Mouse (Mus musculus) kidney, postnatal 14 days (tissue): Measurements from ENCODE around the gene Adra1d.

ENCODE experiments used
- DNase-seq: peaks from one replicate; pipeline ENCODE4 v3.0.0; 2022; ENCODE audit warnings: mixed read lengths

Adra1d gene

DNA sequence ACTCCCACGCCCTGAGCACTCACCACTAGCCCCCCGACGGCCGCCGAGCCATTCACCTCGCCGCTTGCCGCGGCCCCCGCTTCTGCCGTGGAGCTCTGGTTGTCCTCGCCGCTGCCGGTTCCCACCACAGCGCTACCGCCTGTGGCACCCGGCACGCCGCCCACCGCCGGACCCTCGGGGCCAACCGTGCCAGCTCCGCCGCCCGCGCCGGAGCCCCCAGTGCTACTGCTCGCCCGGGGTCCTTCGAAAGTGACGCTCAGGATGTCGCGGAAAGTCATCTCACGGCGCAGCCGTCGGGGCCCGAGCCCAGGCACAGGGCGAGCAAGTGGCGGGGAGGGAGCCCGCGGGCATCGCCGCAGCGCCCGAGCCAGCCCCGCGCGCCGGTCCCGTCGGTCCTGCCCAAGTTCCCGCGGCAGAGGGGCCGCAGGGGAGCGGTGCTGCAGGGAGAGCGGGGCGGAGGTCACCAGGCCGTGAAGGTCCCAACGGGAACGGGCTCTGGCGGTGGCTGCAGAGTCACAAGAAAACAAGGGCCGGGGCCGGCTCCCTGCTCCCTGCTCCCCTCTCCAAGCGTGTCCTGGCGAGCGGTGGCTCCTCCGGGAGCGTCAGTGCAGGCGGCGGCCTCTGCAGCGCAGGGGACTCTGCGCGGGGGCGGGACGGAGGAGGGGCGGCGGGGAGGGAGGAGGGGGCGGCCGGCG lies at the start of gene Adra1d:
Adra1d (minus strand) TSS at position 393 of the 695 bp plus-strand sequence.
- peak; percentile 46 for DNase-seq

- no peak for DNase-seq
Measured at GRCm38 (mm10) chr2:131601881-131602280, 39.8 kb upstream of the Adra1d start.

DNA sequence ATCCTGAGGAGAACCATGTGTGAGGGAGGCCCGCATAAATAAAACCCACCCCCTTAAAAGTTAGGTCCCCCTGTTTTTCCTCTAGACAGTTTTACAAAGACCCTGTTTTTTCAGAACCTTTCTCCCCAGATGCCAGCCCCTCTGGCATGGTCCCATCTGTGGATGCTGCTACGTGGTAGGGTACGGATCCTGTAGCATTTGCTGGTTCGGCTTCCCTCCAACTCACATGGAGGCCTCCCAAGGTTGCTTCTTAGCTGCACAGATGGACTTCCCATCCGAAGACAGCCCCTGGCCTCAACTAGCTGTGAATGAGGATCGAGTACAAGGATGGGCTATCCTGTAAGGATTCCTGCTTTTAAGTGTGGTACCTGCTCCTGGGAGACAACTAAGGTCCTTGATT lies 32.8 kb upstream of the Adra1d start:
- DNase-seq = no peak

DNA sequence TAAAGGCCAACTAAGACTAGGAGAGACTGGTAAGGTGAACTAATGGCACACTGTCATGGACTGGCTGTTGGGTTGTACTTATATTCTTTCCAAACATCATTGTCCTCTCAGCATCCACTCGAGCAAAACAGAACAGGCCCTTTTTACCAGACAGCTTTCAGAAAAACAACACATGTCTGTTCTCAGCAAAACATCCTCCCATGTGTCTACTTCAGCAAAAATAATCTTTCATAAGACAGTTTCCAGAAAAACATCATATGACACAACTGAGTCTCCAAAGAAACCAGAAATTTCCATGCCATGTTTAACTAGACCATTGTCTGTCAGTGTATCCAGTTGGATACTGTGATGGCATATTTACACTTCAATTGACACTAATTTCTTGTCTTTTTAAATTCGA lies 25.4 kb upstream of the Adra1d start:
- DNase-seq = no peak

DNA sequence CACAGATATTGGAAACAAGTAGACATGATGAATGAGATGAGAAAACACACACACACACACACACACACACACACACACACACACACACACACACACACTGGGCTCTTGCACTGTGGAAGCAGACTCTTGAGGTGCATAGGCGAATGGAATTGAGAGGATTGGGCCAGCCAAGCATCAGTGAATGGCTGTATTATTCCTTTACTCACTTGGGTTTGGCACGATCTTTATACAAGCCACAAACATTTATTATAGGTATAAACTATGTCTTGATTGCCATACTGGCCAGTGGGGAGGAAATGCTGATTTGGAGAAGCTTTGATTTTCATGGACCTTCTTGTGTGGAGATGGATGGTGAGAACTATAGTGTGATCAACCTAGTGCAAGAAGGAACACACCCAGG lies 19.4 kb upstream of the Adra1d start:
- no peak for DNase-seq

DNA sequence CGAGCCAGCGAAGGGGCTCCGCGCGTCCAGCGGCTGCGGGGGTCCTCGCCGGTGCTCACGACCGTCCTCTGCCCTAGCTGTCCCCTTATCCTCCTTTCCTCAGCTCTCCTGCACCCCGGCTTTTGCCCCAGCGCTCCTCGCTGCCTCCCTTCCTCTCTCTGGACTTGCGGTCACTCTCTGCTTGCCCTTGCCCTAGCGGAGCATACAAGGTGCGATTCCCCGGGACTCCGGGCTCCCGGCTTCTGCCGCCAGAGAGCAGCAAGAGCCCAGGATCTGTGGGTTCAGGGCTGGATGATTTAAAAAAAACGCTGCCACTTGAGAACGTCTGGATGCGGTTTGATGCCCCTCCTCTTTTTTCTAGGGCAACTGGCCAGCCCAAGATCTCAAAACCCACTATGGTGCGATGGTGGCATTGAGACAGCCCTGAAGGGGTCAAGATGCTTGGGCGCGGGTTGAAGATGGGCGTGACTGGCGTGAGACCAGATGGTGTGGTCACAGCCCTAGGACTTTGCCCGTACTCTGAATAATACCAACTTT lies 571 bp upstream of the Adra1d start:
- DNase-seq = peak; percentile 82

GRCm38 (mm10) chr2:131561344-131561870 lies 676 bp downstream of the Adra1d start:
- no peak for DNase-seq

GRCm38 (mm10) chr2:131560205-131560919 lies 1.7 kb downstream of the Adra1d start:
- DNase-seq = no peak

DNA sequence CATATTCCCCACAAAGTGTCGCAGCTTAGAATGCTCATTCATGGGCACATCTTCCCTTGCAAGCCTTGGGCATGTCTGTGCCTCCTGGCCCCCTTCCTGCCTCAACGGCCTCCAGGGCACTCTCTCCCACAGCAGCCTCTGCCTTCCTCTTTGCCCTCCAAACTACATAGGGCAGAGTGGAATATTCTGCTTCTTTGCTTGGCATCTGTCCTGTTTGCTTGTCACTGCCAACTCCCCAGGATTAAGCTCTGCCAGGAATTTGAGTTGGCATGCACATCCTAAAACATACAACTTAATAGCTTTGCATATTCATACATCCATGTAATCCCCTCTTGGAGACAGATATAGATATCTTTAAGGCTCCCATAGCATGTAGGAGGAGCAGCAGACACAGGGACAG lies 4.2 kb downstream of the Adra1d start:
- DNase-seq = no peak

DNA sequence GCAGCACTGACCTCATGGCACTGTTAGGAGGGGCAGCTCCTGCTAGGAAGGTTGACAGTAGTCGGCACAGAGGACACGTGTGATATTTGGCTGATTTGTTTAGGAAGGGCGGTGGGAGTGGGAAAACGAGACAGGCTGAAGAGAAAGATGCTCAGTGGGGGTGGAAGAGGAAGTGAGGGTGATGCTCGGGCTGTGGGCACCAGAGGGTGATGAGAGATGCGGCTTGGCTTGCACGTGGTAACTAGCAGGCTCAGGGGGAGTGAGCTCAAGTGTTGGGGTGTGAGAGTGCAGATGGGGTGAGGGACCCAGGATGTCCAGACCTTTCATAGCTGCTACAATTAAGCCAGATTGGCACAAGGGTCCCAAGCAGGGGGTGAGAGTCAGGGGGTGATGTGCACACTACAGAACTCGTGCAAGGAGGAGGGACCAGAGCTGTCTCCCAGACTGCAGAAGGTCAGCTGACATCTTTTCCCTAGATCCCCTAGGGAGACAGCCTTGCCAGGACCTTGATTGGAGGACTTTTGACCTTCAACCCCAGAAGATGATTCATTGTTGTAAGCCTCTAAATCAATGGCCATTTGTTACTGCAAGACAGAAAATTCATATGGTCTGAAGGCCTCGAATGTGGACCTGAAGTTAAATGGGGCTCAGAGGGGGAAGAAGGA lies 9.2 kb downstream of the Adra1d start:
- DNase-seq = no peak

DNA sequence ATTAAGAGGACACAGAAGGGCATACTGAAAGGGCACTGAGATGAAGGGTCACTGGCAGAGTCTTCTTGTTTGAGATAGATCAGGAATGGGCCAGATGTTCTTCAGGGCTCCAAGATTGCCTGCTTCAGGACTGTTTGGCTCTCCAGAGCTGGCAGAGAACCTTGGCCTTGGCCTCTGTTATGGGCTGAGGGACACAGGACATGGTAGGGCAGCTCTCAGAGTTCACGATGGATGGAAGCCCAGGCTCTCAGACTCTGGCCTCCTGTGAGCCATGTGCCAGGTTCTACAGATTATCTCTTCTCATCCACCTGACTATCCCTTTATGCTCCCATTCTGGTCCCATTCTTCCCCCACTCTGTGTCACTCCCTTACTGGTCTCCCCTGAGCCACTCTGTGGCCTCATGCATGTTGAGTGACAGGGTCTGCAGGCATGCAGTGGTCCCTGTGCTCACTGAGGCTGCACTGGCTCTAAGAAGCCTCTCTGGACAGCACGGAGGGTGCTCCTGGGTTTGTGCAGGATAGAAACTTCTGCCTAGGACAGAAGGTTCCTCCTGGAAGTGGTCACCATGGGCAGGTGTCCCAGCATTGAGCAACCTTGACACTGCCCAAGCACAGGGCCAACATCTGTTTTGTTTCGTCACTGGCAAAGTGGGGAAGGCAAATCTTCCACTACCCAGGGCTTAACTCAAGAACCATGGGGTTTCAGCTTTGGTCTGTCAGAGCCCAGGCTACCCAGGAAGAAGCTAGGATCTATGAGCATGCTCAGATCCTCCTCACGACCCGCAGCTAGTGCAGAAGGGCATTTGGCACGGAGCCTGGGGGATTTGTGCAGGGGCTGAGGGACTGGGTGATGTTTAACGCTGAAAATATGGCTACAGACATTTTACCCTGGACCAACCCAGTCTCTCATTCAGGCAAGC lies 10.1 kb downstream of the Adra1d start:
- no peak for DNase-seq

DNA sequence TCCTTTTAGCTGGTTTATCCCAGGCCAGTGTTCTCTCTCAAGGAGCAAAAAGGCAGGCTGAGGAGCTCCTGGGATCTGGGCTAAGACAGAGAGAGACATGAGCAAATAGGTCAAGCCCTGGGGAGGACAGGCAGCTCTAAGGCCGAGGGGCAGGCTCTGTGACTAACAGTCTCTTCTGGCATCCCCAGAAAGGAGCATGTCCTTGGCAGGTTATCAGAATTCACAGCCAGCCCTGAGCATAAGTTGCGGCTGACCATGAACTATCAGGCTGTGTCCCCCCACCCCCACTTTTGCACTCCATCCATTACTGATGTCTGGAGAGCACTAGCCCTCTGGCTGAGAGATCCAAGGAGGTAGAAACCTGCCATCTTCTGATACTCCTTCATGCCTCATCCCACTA lies 11.2 kb downstream of the Adra1d start:
- no peak for DNase-seq

- no peak for DNase-seq
Measured at GRCm38 (mm10) chr2:131550474-131550873, 11.6 kb downstream of the Adra1d start.

DNA sequence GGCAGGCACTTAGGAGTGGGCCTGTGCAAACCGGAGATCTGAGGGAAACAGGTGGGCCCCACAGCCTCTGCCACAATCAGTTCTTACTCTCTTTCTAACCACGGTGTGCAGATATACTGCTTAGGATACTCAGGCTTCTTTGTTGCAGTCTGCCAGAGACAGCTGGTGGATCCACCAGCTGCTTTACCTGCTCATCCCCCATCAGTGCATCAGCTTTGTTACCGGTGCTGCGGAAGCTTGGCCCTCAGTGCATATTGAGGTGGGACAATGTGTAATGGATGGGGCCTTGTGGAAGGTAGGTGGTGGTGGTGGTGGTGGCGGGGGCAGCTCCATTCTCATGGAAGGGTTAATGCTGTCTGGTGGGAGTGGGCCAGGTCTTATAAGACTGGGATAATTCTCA lies 13.0 kb downstream of the Adra1d start:
- no peak for DNase-seq

DNA sequence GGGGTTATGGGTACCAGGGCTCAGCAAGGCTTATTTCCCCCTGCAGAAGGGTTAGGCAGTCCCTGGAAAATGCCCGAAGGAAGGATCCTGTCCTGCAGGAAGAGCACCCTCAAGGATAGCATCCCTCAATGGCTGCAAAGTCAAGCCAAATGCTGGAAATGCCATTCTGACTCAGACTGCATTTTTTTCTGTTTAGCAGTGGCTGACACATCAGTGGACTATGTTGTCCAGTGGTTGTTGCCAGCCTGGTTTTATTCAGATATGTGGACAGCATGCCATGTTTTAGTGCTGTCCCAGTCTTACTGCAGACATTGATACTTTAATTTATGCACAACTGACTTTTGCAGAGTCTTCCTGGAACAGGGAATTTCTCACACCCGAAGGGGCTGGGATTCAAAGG lies 13.8 kb downstream of the Adra1d start:
- no peak for DNase-seq

- no peak for DNase-seq
Measured at GRCm38 (mm10) chr2:131546745-131547408, 15.2 kb downstream of the Adra1d start.

GRCm38 (mm10) chr2:131546308-131546700 lies 15.8 kb downstream of the Adra1d start:
- no peak for DNase-seq

- DNase-seq = peak; percentile 68
Measured at GRCm38 (mm10) chr2:131545386-131546307, 16.4 kb downstream of the Adra1d start.

GRCm38 (mm10) chr2:131542531-131542930 lies 19.6 kb downstream of the Adra1d start:
- DNase-seq = no peak

- no peak for DNase-seq
Measured at GRCm38 (mm10) chr2:131541686-131542085, 20.4 kb downstream of the Adra1d start.

DNA sequence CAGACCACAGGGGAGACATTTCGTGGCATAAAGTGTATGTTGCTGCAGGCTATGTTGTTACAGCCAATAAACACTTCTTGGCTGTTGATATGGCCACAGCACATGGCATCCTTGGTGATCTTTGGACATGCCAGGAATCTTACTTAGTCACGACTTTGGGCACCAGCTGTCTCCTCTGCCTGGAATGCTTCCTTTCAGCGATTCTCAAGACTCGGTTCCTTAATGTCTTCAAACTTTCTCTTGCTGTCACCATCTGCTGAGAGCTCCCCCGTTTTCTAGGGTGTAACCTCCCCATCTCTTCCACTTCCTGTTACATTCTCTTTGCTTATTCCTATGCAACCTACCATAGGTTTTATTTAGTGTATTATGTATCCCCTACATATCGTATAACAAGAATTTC lies 22.3 kb downstream of the Adra1d start:
- DNase-seq = no peak
